Mouse (Mus musculus): ENCODE data around the gene P3h1.

- no peak for TF ChIP-seq CTCF (IDR thresholded peaks at IDR 0.05; ENCODE audit: low read depth, low read length)
- TF ChIP-seq EP300 (IDR thresholded peaks at IDR 0.05; ENCODE audit: insufficient read depth, low read depth, low read length) = no peak
Observed at GRCm38 (mm10) chr4:119233256-119233901, 664 bp downstream of the P3h1 start.

Measured in ES-Bruce4 (cell line).